Comparison of ENCODE assay signal across 8 mouse cellular contexts in genomic region chr1:127775206-127775720, GRCm38 (mm10). TPM values are rescaled to one million over a fixed set of nuclear protein-coding genes. Genes with fewer than 3 reads are reported as not detected.
DNase-seq lines count a peak whose midpoint lies in the region; ATAC-seq and TF ChIP-seq lines count a peak whose summit lies in the region.

No protein-coding gene starts in this region.

- no peak for TF ChIP-seq RAD21 in CH12.LX (IDR thresholded peaks at IDR 0.05; ENCODE audit: low read depth, low read length)

- H3K9me3 ChIP-seq in CH12.LX (replicated peaks; ENCODE audit: low read length) = no peaks in the 10 kb centered on the region
- H3K9me3 ChIP-seq in forebrain, embryonic 15.5 days = no peaks in the 10 kb centered on the region
- no peaks in the 10 kb centered on the region for H3K9me3 ChIP-seq in liver, embryonic 12.5 days (replicated peaks)

- H3K4me3 ChIP-seq in CH12.LX (replicated peaks in 1 of 3; ENCODE audit: low read depth in 2 of 3, low read length in 2 of 3, poor library complexity in 1 of 3) = peak overlapping the region; percentile 75 to 97 (median 85)
- peak overlapping the region; percentile 96 for H3K4me3 ChIP-seq in forebrain, embryonic 15.5 days
- peak overlapping the region; percentile 98 for H3K4me3 ChIP-seq in liver, embryonic 12.5 days

- TF ChIP-seq EP300 in CH12.LX (IDR thresholded peaks at IDR 0.05; ENCODE audit: low read length) = no peak

- no peak for TF ChIP-seq POLR2A in CH12.LX (IDR thresholded peaks at IDR 0.05; ENCODE audit: low read depth, low read length)

- peak; percentile 36 for DNase-seq in heart, adult 11 months
- DNase-seq in heart, postnatal 36 days = no peak
- DNase-seq in CH12.LX (ENCODE audit: extremely low read depth) = no peak
- no peak for DNase-seq in cerebellum, adult 9-11 months
- no peak for DNase-seq in left cerebral cortex, postnatal 25 days (ENCODE audit: low spot score in 2 of 2)
- DNase-seq in right cerebral cortex, postnatal 4 days = no peak

- 8% methylated on average over 10 of the region's 10 CpGs for WGBS in forebrain, embryonic 15.5 days
- 4% methylated on average over 10 of the region's 10 CpGs for WGBS in liver, embryonic 12.5 days (ENCODE audit: insufficient replicate concordance)

- peaks cover 2 to 49% of the 10 kb centered on the region in 2 experiments; a peak in 2 of 4 replicates for H3K4me1 ChIP-seq in CH12.LX (ENCODE audit: control insufficient read depth in 1 of 2, insufficient read depth in 2 of 2)
- H3K4me1 ChIP-seq in forebrain, embryonic 15.5 days = peaks cover 41% of the 10 kb centered on the region
- H3K4me1 ChIP-seq in liver, embryonic 12.5 days = peaks cover 52% of the 10 kb centered on the region

- no peak overlapping the region for H3K27ac ChIP-seq in CH12.LX (ENCODE audit: insufficient read depth, low read depth)
- H3K27ac ChIP-seq in forebrain, embryonic 15.5 days (replicated peaks) = no peak overlapping the region
- peak overlapping the region; percentile 94 for H3K27ac ChIP-seq in liver, embryonic 12.5 days

- no peak for TF ChIP-seq CTCF in CH12.LX (conservative IDR thresholded peaks at IDR 0.05 in 1 of 2, IDR thresholded peaks at IDR 0.05 in 1 of 2; ENCODE audit: low read depth in 2 of 2, low read length in 2 of 2)

- H3K9ac ChIP-seq in CH12.LX (ENCODE audit: insufficient read depth, low read depth) = peak overlapping the region; percentile 95
- peak overlapping the region; percentile 92 for H3K9ac ChIP-seq in forebrain, embryonic 15.5 days (replicated peaks)
- H3K9ac ChIP-seq in liver, embryonic 12.5 days = peak overlapping the region; percentile 92

- H3K4me2 ChIP-seq in CH12.LX (ENCODE audit: insufficient read depth, low read depth, poor library complexity, severe bottlenecking) = peak overlapping the region; percentile 100
- H3K4me2 ChIP-seq in forebrain, embryonic 15.5 days (replicated peaks) = peak overlapping the region; percentile 79
- H3K4me2 ChIP-seq in liver, embryonic 12.5 days = peak overlapping the region; percentile 84

- in situ Hi-C loops in CH12.LX (cut with MboI; ENCODE audit: low pct_ligation_motif_present, low pct_unique_long_range_greater_than_20kb, low sequenced_read_pairs) = no loop called here

- ATAC-seq in forebrain, embryonic 15.5 days (replicated peaks) = no peak
- no peak for ATAC-seq in liver, embryonic 12.5 days

- peaks cover 57% of the 10 kb centered on the region for H3K79me2 ChIP-seq in CH12.LX (replicated peaks; ENCODE audit: control insufficient read depth, extremely low read depth, insufficient read depth, poor library complexity, severe bottlenecking)

- dilution Hi-C loops in CH12.LX (cut with MboI; ENCODE audit: extremely low pct_ligation_motif_present, extremely low pct_unique_long_range_greater_than_20kb, low sequenced_read_pairs) = no loop called here

- intact Hi-C loops in heart, postnatal 36 days (cut with DNase I) = loop anchor here (10.0 kb wide), 2 partner anchors 570 to 640 kb away; partner anchors contain the start of genes Dars and Mgat5
- intact Hi-C loops in left cerebral cortex, postnatal 25 days (cut with DNase I) = no loop called here

- H3K27me3 ChIP-seq in CH12.LX (replicated peaks) = no peaks in the 10 kb centered on the region
- no peaks in the 10 kb centered on the region for H3K27me3 ChIP-seq in forebrain, embryonic 15.5 days
- no peaks in the 10 kb centered on the region for H3K27me3 ChIP-seq in liver, embryonic 12.5 days (replicated peaks)

- H3K36me3 ChIP-seq in CH12.LX (replicated peaks in 1 of 2; ENCODE audit: control insufficient read depth in 1 of 2, insufficient read depth in 1 of 2, low read length in 1 of 2) = peaks cover 0 to 25% of the 10 kb centered on the region in 2 experiments
- no peaks in the 10 kb centered on the region for H3K36me3 ChIP-seq in forebrain, embryonic 15.5 days
- H3K36me3 ChIP-seq in liver, embryonic 12.5 days = peaks cover 37% of the 10 kb centered on the region

TF ChIP-seq in CH12.LX, 34 proteins besides CTCF, POLR2A, EP300 and RAD21:
- 0 out of 2 replicates have a peak, but pooled peaks have one; percentile 54 for TF ChIP-seq CHD1 (IDR thresholded peaks at IDR 0.05; ENCODE audit: low read depth, low read length)
- TF ChIP-seq UBTF (IDR thresholded peaks at IDR 0.05; ENCODE audit: low read depth, low read length) = no peak

RNA-seq across cellular contexts. Expression of gene Ccnt2, which starts 1.3 kb away (rescaled TPM):
- total RNA-seq in heart, postnatal 36 days (2021) = 10 to 100 TPM; 20.9 to 26.6 TPM
- 18.1 and 18.6 TPM in 2 replicates for total RNA-seq in CH12.LX (2012; rRNA removed)
- 30.8 and 36.5 TPM in 2 replicates for total RNA-seq in CH12.LX (2014; rRNA removed)
- 25.9 and 27.4 TPM in 2 replicates for polyA plus RNA-seq in CH12.LX (2012; ENCODE audit: insufficient read length, low read depth)
- 109 and 115 TPM in 2 replicates for polyA plus RNA-seq in forebrain, embryonic 15.5 days (2015; fragmentation: Nextera tagmentation; extraction: Ambion mirVana)
- polyA plus RNA-seq in liver, embryonic 12.5 days (2016; fragmentation: Nextera tagmentation; extraction: Ambion mirVana) = 42.3 and 43.9 TPM in 2 replicates
- 10 to 100 TPM; 61.3 to 68.8 TPM for total RNA-seq in left cerebral cortex, postnatal 25 days (2021)

RNA-seq across cellular contexts. Expression of gene Acmsd, which starts 46.0 kb away (rescaled TPM):
- total RNA-seq in heart, postnatal 36 days (2021) = under 1 TPM; 0.24 to 0.28 TPM
- total RNA-seq in CH12.LX (2012; rRNA removed) (not detected in 2 replicates), CH12.LX (2014; rRNA removed) (not detected in 2 replicates)
- not detected in 2 replicates for polyA plus RNA-seq in CH12.LX (2012; ENCODE audit: insufficient read length, low read depth)
- polyA plus RNA-seq in forebrain, embryonic 15.5 days (2015; fragmentation: Nextera tagmentation; extraction: Ambion mirVana) = 0.09 TPM in 1 of 2 replicates, not detected in the other
- polyA plus RNA-seq in liver, embryonic 12.5 days (2016; fragmentation: Nextera tagmentation; extraction: Ambion mirVana) = 8.4 and 8.5 TPM in 2 replicates
- not detected for total RNA-seq in left cerebral cortex, postnatal 25 days (2021)
